In genomic region chr16:42913291-42913690, GRCm38 (mm10) we compare ENCODE assay signal across 15 mouse cellular contexts.
"Had no signal": no experiment of that assay in that cellular context is flagged by ENCODE, and none has a peak within 500 bp of the region (broad histone marks: within the 10 kb centered on the region; RNA-seq: fewer than 3 reads in every experiment).

No protein-coding gene starts in this region.

- DNase-seq: kidney, postnatal 14 days; layer of hippocampus, adult 9-11 months; layer of hippocampus, postnatal 36 days; lung, embryonic 14.5 days; lung, postnatal 10 days; lung, postnatal 4 days; midbrain, embryonic 14.5 days; right cerebral cortex, adult 18-20 months; thymus, adult 18-20 months; thymus, postnatal 14 days had no signal

- H3K4me3 ChIP-seq: limb, embryonic 15.5 days; liver, embryonic 12.5 days; midbrain, embryonic 10.5 days; myocyte; neural tube, embryonic 15.5 days had no signal

- H3K27ac ChIP-seq: limb, embryonic 15.5 days; liver, embryonic 12.5 days; midbrain, embryonic 10.5 days; neural tube, embryonic 15.5 days had no signal
